8 mouse cellular contexts compared by ENCODE assay signal in the genomic region with DNA sequence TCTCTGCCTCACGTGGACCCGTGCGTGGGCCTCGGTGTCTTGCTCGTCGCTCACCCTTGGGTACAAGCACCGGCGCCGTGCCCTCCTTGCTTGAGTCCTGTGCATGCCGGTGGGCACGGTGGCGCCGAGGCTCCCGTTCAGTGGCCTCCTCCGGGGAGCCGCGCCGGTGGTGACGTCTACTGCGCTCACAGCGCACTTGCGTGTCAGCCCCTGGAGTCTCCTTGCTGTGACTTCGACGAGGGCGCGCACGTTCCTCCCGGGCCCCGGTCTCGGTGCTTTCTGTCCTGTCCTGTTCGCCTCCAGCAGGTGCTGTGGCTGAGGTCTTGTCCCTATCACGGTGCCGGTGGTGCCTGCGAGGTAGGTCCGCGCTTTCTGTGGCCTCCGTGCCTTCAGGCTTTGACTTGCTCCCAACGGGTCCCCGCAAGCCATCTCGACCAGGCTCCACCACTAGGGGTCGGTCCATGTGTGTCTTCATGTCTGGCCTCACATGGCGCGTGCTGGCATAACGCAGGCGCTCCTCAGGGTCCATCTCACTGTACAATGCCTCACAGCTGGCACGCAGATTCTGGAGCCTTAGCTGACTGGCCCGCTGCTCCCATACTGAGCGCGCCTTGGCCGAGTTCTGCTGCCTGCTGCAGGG.
DNase-seq lines count a peak whose midpoint lies in the region; ATAC-seq lines count a peak whose summit lies in the region.

No protein-coding gene starts in this region.

- ATAC-seq in embryonic facial prominence, embryonic 15.5 days (ENCODE audit: insufficient number of reproducible peaks, low FRiP score, low TSS enrichment, low read depth): peak; percentile 65; the same call in 1 of the 2 replicates
- ATAC-seq in hindbrain, embryonic 11.5 days (ENCODE audit: low FRiP score): peak; percentile 70
- peak; percentile 84 for ATAC-seq in megakaryocyte progenitor cell, adult 5-6 weeks (replicated peaks; ENCODE audit: poor library complexity)
- no peak for ATAC-seq in activated CD4-positive, CD25-positive, alpha-beta regulatory T cell, adult 4 months

- 0 out of 2 replicates have a peak, but pooled peaks cover 8% of the 10 kb centered on the region for H3K4me1 ChIP-seq in embryonic facial prominence, embryonic 15.5 days
- H3K4me1 ChIP-seq in hindbrain, embryonic 11.5 days (replicated peaks; ENCODE audit: control insufficient read depth, insufficient read depth, low read length): no peaks in the 10 kb centered on the region; the same call in 1 of the 2 replicates

- no peaks in the 10 kb centered on the region for H3K36me3 ChIP-seq in embryonic facial prominence, embryonic 15.5 days
- no peaks in the 10 kb centered on the region for H3K36me3 ChIP-seq in hindbrain, embryonic 11.5 days (ENCODE audit: control insufficient read depth, insufficient read depth, low read length)

- H3K9me3 ChIP-seq in embryonic facial prominence, embryonic 15.5 days (replicated peaks): no peaks in the 10 kb centered on the region
- H3K9me3 ChIP-seq in hindbrain, embryonic 11.5 days (ENCODE audit: control insufficient read depth, low read length): no peaks in the 10 kb centered on the region

- no peak overlapping the region for H3K9ac ChIP-seq in embryonic facial prominence, embryonic 15.5 days
- H3K9ac ChIP-seq in hindbrain, embryonic 11.5 days (ENCODE audit: low read depth, low read length): no peak overlapping the region

- peak overlapping the region; percentile 23 for H3K4me3 ChIP-seq in embryonic facial prominence, embryonic 15.5 days (replicated peaks)
- H3K4me3 ChIP-seq in hindbrain, embryonic 11.5 days (ENCODE audit: low read depth, low read length): no peak overlapping the region

- peak; percentile 37 to 43 for DNase-seq in B cell, adult 2 months
- DNase-seq in T-cell, adult 2 months (ENCODE audit: low spot score): peak; percentile 19
- DNase-seq in hindbrain, embryonic 11.5 days (ENCODE audit: low spot score): peak; percentile 67
- DNase-seq in left cerebral cortex, postnatal 36 days (ENCODE audit: low spot score in 2 of 2): peak; percentile 49
- DNase-seq in right cerebral cortex, postnatal 14 days: peak; percentile 62

- 19% methylated on average over 50 of the region's 50 CpGs for WGBS in embryonic facial prominence, embryonic 15.5 days
- 31% methylated on average over 50 of the region's 50 CpGs for WGBS in hindbrain, embryonic 11.5 days

- H3K27me3 ChIP-seq in embryonic facial prominence, embryonic 15.5 days: no peaks in the 10 kb centered on the region
- H3K27me3 ChIP-seq in hindbrain, embryonic 11.5 days (ENCODE audit: control insufficient read depth, insufficient read depth, low read length): 0 out of 2 replicates have a peak, but pooled peaks cover 2% of the 10 kb centered on the region

- peak overlapping the region; percentile 55 for H3K4me2 ChIP-seq in embryonic facial prominence, embryonic 15.5 days (replicated peaks)
- peak overlapping the region; percentile 44 for H3K4me2 ChIP-seq in hindbrain, embryonic 11.5 days (replicated peaks; ENCODE audit: low read depth, low read length)

- no peak overlapping the region for H3K27ac ChIP-seq in embryonic facial prominence, embryonic 15.5 days (replicated peaks)
- H3K27ac ChIP-seq in hindbrain, embryonic 11.5 days (ENCODE audit: low read depth, low read length): no peak overlapping the region

- intact Hi-C loops in left cerebral cortex, postnatal 36 days (cut with DNase I): loop anchor here (5.0 kb wide), 1 partner anchor 83 kb away; a partner anchor contains a TSS
